Mouse (Mus musculus) layer of hippocampus, adult 11-12 months (tissue): ENCODE results near the gene Ppp1r27.

Experiments
- DNase-seq: peaks from one replicate; pipeline ENCODE4 v3.0.0; 2022; ENCODE audit warnings: low spot score

Gene Ppp1r27

GRCm38 (mm10) chr11:120512790-120513453 lies 38.0 kb downstream of the Ppp1r27 start:
- no peak for DNase-seq

- DNase-seq = no peak
Measured at GRCm38 (mm10) chr11:120510375-120511030, 40.4 kb downstream of the Ppp1r27 start.

DNA sequence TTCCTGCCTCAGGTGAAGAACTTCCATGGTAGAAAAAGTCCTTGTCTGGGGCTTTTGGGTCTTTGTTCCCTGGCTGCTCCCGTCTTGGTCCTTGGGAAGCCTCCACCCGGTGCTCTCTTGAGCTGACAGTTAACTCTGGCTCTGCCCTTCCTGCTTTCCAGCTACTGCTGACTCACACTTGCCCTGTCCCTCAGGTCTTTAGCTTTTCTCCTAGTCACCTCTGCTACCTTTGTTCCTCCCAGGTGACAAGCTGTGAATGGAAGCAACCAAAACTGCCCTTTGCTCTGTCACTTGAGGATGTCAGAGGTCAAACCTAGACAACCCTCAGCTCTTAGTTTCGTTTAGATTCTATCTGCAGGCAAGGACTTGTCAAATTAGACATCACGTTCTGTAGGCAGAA lies 41.0 kb downstream of the Ppp1r27 start:
- no peak for DNase-seq

DNA sequence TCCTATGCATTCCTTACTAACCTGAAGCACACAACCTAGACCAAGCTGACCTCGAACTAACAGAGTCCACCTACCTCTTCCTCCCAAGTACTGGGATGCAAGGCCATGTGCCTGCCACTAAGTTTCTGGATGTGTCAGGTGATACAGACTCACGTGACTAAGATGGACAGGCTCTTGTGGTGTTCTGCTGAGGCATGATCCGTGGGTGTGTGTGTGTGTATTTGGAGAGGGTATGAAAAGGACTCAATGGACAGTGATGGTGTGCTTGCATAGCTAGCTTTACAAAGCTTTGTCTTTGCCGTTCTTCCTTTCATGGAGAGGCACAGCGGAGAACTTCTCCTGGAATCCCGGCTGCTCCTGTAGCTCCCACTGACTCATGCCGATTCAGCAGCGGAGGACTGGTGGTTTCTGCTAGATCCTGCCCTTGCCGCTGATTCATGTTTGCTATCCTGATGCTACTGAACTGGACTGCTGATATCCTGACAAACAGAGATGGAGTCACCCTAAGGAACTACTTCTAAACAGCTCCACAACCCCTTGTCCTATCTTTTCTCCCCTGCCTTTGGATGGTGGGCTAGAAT lies 42.6 kb downstream of the Ppp1r27 start:
- DNase-seq = no peak

DNA sequence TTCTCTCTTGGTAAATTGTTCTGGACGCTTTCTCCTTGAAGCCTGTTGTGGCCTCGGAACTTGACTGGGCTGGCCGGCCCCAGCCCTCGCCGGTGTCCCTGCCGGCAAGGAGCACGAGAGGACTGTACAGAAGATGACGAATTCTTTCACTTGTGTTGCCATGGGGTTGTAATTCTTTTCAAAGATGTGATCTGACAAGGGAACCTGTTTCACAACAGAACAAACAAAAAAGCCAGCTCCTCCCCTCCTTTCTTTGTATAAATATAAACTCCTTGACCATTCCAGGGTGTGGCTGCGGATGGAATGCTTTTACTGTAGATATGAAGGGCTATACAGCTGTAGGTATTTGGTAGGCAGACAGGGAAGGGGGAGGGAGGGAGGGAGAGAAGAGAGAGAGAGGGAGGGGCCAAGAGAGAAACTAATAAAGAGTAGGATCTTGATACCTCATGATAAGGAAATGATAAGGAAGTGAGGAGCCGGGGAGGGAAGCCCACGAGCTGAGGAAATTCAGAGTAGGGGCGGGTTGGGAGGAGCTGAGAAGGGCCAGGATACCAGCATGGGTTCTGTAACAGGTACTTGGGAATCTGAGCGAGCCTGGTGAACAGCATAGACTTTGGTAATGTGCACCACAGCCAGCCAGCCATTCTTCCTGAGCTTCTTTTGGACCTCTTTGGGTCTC lies 43.2 kb downstream of the Ppp1r27 start:
- DNase-seq = no peak

- no peak for DNase-seq
Measured at GRCm38 (mm10) chr11:120506899-120507298, 44.0 kb downstream of the Ppp1r27 start.

GRCm38 (mm10) chr11:120505661-120506060 lies 45.3 kb downstream of the Ppp1r27 start:
- no peak for DNase-seq

- no peak for DNase-seq
Measured at GRCm38 (mm10) chr11:120501701-120502100, 49.2 kb downstream of the Ppp1r27 start.

DNA sequence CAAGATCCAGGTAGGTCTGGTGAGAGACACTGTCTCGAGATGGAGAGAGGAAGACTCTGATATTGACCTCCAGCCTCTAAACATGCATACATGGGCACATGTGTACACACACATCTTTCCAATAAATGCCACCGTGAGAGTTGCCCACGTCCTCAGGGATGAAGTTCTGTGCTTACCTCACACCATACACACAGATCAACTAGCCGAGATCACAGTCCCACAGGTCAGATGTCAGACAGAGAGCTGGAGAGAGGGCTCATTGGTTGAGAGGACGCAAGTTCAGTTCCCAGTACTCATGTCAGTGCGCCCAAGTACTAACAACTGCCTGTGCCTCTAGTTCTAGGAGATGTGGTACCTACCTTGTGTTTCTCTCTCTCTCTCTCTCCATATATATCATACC lies 49.9 kb downstream of the Ppp1r27 start:
- no peak for DNase-seq

DNA sequence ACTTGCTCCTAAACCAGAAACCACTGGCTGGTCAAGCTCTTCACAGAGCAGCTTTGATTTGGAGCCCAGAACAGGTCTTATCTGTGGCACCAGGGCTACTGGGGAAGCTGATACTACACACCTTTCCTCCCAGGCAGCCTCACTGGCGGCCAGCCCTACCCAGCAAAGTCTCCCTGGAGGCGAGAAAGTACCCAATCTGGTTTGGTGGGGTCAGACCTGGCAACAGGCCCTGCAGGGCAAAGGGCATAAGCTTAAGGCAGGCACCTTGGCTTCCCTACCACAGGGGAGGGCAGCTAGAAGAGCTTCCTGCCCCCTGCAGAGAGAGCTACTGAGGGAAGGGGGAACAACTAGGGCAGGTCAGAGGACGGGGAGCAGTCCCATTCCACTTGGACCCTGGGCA lies 50.6 kb downstream of the Ppp1r27 start:
- no peak for DNase-seq
